Mouse (Mus musculus): ENCODE results near the gene Psma4. TPM values are rescaled to one million over a fixed set of nuclear protein-coding genes. Genes with fewer than 3 reads are reported as not detected.
A peak's percentile ranks its signal among the peaks of the same experiment; 100 is the strongest.

Gene Psma4
- 21.8 and 24.6 TPM in 2 replicates for polyA plus RNA-seq (2012; rRNA removed)

- peaks cover 21% of the 10 kb centered on the region for H3K36me3 ChIP-seq (ENCODE audit: control insufficient read depth, insufficient read depth, low read length)
- under 1% methylated on average over 65 of the region's 65 CpGs for WGBS
- DNase-seq (ENCODE audit: low read depth in 1 of 2, low spot score in 2 of 2), result peak; percentile 88 to 90
- H3K27me3 ChIP-seq (ENCODE audit: control insufficient read depth, insufficient read depth, low read length), result no peaks in the 10 kb centered on the region
- H3K4me3 ChIP-seq (ENCODE audit: extremely low read depth, insufficient read depth, insufficient read length), result peak within 1 kb of the TSS; percentile 84
- peak; percentile 53 for TF ChIP-seq POLR2A (IDR thresholded peaks at IDR 0.05; ENCODE audit: low read depth, low read length)
- no peak for TF ChIP-seq CTCF (IDR thresholded peaks at IDR 0.05; ENCODE audit: extremely low read depth, insufficient read depth, insufficient read length, insufficient replicate concordance)
- peak within 1 kb of the TSS; percentile 88 for H3K27ac ChIP-seq (ENCODE audit: insufficient read depth, low read length)
- H3K4me1 ChIP-seq (ENCODE audit: control insufficient read depth, insufficient read depth, insufficient read length), result 0 out of 2 replicates have a peak, but pooled peaks cover 2% of the 10 kb centered on the region
Observed at GRCm38 (mm10) chr9:54950575-54951321, at the start of gene Psma4, which contains the start of gene AY074887. Gene Psma4, plus strand, starts transcription at chr9:54950790. Gene AY074887, minus strand, starts transcription at chr9:54950998.

DNA sequence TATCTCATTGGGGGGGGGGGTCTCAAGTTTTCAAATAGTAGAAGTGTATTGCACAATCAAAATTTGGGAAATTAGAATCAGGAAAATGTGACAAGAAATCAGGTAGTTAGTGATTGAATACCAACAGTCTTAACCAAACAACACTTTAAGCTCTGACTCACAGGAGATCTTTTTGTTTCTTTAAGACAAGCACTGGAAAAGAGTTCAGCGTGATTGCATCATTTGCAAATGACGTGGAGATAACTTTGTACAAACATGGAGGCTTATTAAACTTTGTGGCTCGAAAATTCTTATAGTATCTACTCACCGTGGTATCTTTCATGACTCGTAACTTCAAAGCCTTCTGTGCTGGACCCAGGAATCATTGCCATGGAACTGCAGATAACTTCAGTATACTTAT, 41.1 kb upstream of the Psma4 start:
- no peak overlapping the region for H3K27ac ChIP-seq (ENCODE audit: insufficient read depth, low read length)
- 95% methylated on average over 5 of the region's 5 CpGs for WGBS
- no peaks in the 10 kb centered on the region for H3K27me3 ChIP-seq (ENCODE audit: control insufficient read depth, insufficient read depth, low read length)
- no peak overlapping the region for H3K4me3 ChIP-seq (ENCODE audit: extremely low read depth, insufficient read depth, insufficient read length)
- no peak for DNase-seq (ENCODE audit: low read depth in 1 of 2, low spot score in 2 of 2)
- TF ChIP-seq CTCF (IDR thresholded peaks at IDR 0.05; ENCODE audit: extremely low read depth, insufficient read depth, insufficient read length, insufficient replicate concordance) (no peak), POLR2A (IDR thresholded peaks at IDR 0.05; ENCODE audit: low read depth, low read length) (no peak)
- peaks cover 22% of the 10 kb centered on the region for H3K36me3 ChIP-seq (ENCODE audit: control insufficient read depth, insufficient read depth, low read length)
- H3K4me1 ChIP-seq (ENCODE audit: control insufficient read depth, insufficient read depth, insufficient read length), result no peaks in the 10 kb centered on the region

GRCm38 (mm10) chr9:54915576-54915975, 35.0 kb upstream of the Psma4 start:
- no peak overlapping the region for H3K4me3 ChIP-seq (ENCODE audit: extremely low read depth, insufficient read depth, insufficient read length)
- TF ChIP-seq POLR2A (IDR thresholded peaks at IDR 0.05; ENCODE audit: low read depth, low read length) (no peak), CTCF (IDR thresholded peaks at IDR 0.05; ENCODE audit: extremely low read depth, insufficient read depth, insufficient read length, insufficient replicate concordance) (no peak)
- no peak overlapping the region for H3K27ac ChIP-seq (ENCODE audit: insufficient read depth, low read length)
- no peak for DNase-seq (ENCODE audit: low read depth in 1 of 2, low spot score in 2 of 2)
- peaks cover 2% of the 10 kb centered on the region; the same call in 1 of the 2 replicates for H3K36me3 ChIP-seq (ENCODE audit: control insufficient read depth, insufficient read depth, low read length)
- H3K4me1 ChIP-seq (ENCODE audit: control insufficient read depth, insufficient read depth, insufficient read length), result peaks cover 2% of the 10 kb centered on the region; the same call in 1 of the 2 replicates
- WGBS, result 83% methylated on average over 7 of the region's 7 CpGs
- H3K27me3 ChIP-seq (ENCODE audit: control insufficient read depth, insufficient read depth, low read length), result no peaks in the 10 kb centered on the region

GRCm38 (mm10) chr9:54916401-54916800, 34.2 kb upstream of the Psma4 start:
- no peaks in the 10 kb centered on the region for H3K27me3 ChIP-seq (ENCODE audit: control insufficient read depth, insufficient read depth, low read length)
- no peak overlapping the region for H3K27ac ChIP-seq (ENCODE audit: insufficient read depth, low read length)
- TF ChIP-seq POLR2A (IDR thresholded peaks at IDR 0.05; ENCODE audit: low read depth, low read length) (no peak), CTCF (IDR thresholded peaks at IDR 0.05; ENCODE audit: extremely low read depth, insufficient read depth, insufficient read length, insufficient replicate concordance) (no peak)
- H3K36me3 ChIP-seq (ENCODE audit: control insufficient read depth, insufficient read depth, low read length), result peaks cover 2% of the 10 kb centered on the region; the same call in 1 of the 2 replicates
- 85% methylated on average over 8 of the region's 8 CpGs for WGBS
- no peak for DNase-seq (ENCODE audit: low read depth in 1 of 2, low spot score in 2 of 2)
- peaks cover 2% of the 10 kb centered on the region; the same call in 1 of the 2 replicates for H3K4me1 ChIP-seq (ENCODE audit: control insufficient read depth, insufficient read depth, insufficient read length)
- no peak overlapping the region for H3K4me3 ChIP-seq (ENCODE audit: extremely low read depth, insufficient read depth, insufficient read length)

DNA sequence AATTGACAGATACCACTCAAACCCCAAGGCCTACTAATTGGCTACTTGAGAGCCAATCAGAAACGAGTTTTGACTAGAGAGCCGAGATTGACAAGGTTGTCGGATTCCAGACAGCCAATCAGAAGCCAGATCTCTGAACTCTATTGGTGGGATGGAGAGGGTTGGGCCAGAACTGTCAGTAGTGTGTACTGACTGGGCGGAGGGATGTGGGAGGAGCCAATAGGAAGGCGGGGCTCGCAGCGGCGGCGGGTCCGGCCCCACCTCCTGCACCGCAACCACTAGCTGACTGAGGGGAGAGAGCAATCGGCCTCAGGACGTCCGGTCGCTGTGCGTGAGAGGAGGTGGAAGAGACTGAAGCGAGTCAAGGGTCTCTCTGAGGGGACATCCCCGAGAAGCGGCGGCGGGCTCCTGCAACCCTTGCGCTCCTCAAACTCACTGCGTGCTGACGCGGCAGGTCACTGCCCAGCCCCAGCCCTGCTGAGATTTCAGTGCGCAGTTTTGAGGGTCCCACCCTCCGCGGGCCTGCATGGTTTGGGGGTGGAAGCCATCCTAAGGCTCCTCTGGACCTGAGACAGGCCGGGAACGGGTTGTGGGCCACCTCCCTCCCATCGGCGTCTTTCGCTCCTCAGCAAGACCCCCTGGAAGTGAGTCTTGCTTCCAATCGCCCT, 33.4 kb upstream of the Psma4 start, which contains the start of gene Hykk:
Gene Hykk, plus strand, starts transcription at position 274 of the 668 bp plus-strand sequence.
- Histone ChIP-seq H3K4me3 (ENCODE audit: extremely low read depth, insufficient read depth, insufficient read length) (peak within 1 kb of the TSS; percentile 59), H3K27me3 (ENCODE audit: control insufficient read depth, insufficient read depth, low read length) (no peaks in the 10 kb centered on the region), H3K36me3 (ENCODE audit: control insufficient read depth, insufficient read depth, low read length) (no peaks in the 10 kb centered on the region), H3K4me1 (ENCODE audit: control insufficient read depth, insufficient read depth, insufficient read length) (peaks cover 2% of the 10 kb centered on the region; the same call in 1 of the 2 replicates), H3K27ac (ENCODE audit: insufficient read depth, low read length) (no peak within 1 kb of the TSS)
- DNase-seq (ENCODE audit: low read depth in 1 of 2, low spot score in 2 of 2), result peak; percentile 79 to 80
- no peak for TF ChIP-seq CTCF (IDR thresholded peaks at IDR 0.05; ENCODE audit: extremely low read depth, insufficient read depth, insufficient read length, insufficient replicate concordance)
- TF ChIP-seq POLR2A (IDR thresholded peaks at IDR 0.05; ENCODE audit: low read depth, low read length), result no peak
- 3% methylated on average over 34 of the region's 34 CpGs for WGBS

DNA sequence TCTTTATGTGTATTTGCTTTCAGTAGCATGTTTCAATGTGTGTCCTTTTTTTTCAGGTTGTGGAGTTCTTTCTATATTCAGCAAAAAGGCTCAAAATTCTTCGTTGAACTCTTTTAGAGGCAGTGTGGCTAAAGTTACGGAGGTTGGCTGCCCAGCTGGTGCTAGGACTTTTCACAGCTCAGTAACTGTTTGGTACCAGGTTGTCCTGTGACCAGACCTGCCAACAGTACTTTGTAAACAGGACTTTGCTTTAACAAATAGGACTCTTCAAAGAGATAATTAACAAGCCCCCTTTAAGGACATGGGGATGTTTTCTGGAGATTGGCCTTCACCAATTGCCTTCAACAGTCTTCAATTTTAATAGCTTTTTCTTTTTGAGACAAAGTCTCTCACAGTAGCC, 32.4 kb upstream of the Psma4 start:
- Histone ChIP-seq H3K4me3 (ENCODE audit: extremely low read depth, insufficient read depth, insufficient read length) (no peak overlapping the region), H3K27ac (ENCODE audit: insufficient read depth, low read length) (no peak overlapping the region), H3K36me3 (ENCODE audit: control insufficient read depth, insufficient read depth, low read length) (no peaks in the 10 kb centered on the region), H3K4me1 (ENCODE audit: control insufficient read depth, insufficient read depth, insufficient read length) (peaks cover 2% of the 10 kb centered on the region; the same call in 1 of the 2 replicates), H3K27me3 (ENCODE audit: control insufficient read depth, insufficient read depth, low read length) (no peaks in the 10 kb centered on the region)
- no peak for TF ChIP-seq POLR2A (IDR thresholded peaks at IDR 0.05; ENCODE audit: low read depth, low read length)
- no peak for TF ChIP-seq CTCF (IDR thresholded peaks at IDR 0.05; ENCODE audit: extremely low read depth, insufficient read depth, insufficient read length, insufficient replicate concordance)
- no peak for DNase-seq (ENCODE audit: low read depth in 1 of 2, low spot score in 2 of 2)
- 77% methylated on average over 2 of the region's 2 CpGs for WGBS
